Mouse (Mus musculus) urinary bladder, adult 18-20 months (tissue): Measurements from ENCODE around the gene Olfr1535.

Experiments
- DNase-seq, 2 experiments: peaks; one replicate each; pipeline ENCODE4 v3.0.0; 2022; ENCODE audit warnings: low spot score in 2 of 2, mixed read lengths in 2 of 2

Olfr1535 gene

GRCm38 (mm10) chr13:21559793-21560192, at the start of gene Olfr1535:
Olfr1535 (minus strand) TSS chr13:21559893.
- no peak for DNase-seq

GRCm38 (mm10) chr13:21591618-21592017, 31.9 kb upstream of the Olfr1535 start:
- no peak for DNase-seq

- no peak for DNase-seq
These were observed 22.0 kb upstream of the Olfr1535 start, which contains the start of gene Olfr1364 for GRCm38 (mm10) chr13:21581659-21582058. Olfr1364 (minus strand) TSS chr13:21581759.

- DNase-seq = no peak
These were observed 9.1 kb downstream of the Olfr1535 start for GRCm38 (mm10) chr13:21550416-21551110.

- no peak for DNase-seq
These were observed 10.2 kb downstream of the Olfr1535 start for GRCm38 (mm10) chr13:21549487-21549886.

- no peak for DNase-seq
These were observed 17.0 kb downstream of the Olfr1535 start, which contains the start of gene Olfr1366 for GRCm38 (mm10) chr13:21542708-21543107. Olfr1366 (minus strand) TSS chr13:21542808.

GRCm38 (mm10) chr13:21530781-21531201, 28.9 kb downstream of the Olfr1535 start, which contains the start of gene Zkscan8:
Zkscan8 (minus strand) TSS chr13:21531120.
- peak; percentile 83 to 92 for DNase-seq

GRCm38 (mm10) chr13:21530136-21530535, 29.6 kb downstream of the Olfr1535 start:
- no peak for DNase-seq

- DNase-seq = peak; percentile 72 to 75
These were observed 53.5 kb downstream of the Olfr1535 start for GRCm38 (mm10) chr13:21506221-21506649.
